Mouse (Mus musculus) kidney, adult 11 months (tissue): ENCODE data around the gene Man1a.
A peak's percentile ranks its signal among the peaks of the same experiment; 100 is the strongest.

ENCODE experiments used
- DNase-seq: peaks from one replicate; pipeline ENCODE4 v3.0.0; 2022

Man1a gene

GRCm38 (mm10) chr10:54076420-54076819 lies at the start of gene Man1a:
Man1a (minus strand) TSS chr10:54076609.
- no peak for DNase-seq

- no peak for DNase-seq
Observed at GRCm38 (mm10) chr10:54121816-54122215, 45.4 kb upstream of the Man1a start.

- peak; percentile 48 for DNase-seq
Observed at GRCm38 (mm10) chr10:54120375-54120774, 44.0 kb upstream of the Man1a start.

- no peak for DNase-seq
Observed at GRCm38 (mm10) chr10:54119303-54119702, 42.9 kb upstream of the Man1a start.

- DNase-seq: no peak
Observed at GRCm38 (mm10) chr10:54118223-54118912, 42.0 kb upstream of the Man1a start.

- DNase-seq: peak; percentile 4
Observed at GRCm38 (mm10) chr10:54117763-54118162, 41.4 kb upstream of the Man1a start.

- DNase-seq: no peak
Observed at GRCm38 (mm10) chr10:54103671-54104070, 27.3 kb upstream of the Man1a start.

GRCm38 (mm10) chr10:54092081-54092480 lies 15.7 kb upstream of the Man1a start:
- no peak for DNase-seq

GRCm38 (mm10) chr10:54089923-54090322 lies 13.5 kb upstream of the Man1a start:
- DNase-seq: no peak

GRCm38 (mm10) chr10:54087346-54087745 lies 10.9 kb upstream of the Man1a start:
- no peak for DNase-seq

GRCm38 (mm10) chr10:54085073-54085472 lies 8.7 kb upstream of the Man1a start:
- DNase-seq: no peak

GRCm38 (mm10) chr10:54077005-54077404 lies 596 bp upstream of the Man1a start:
- no peak for DNase-seq

- DNase-seq: peak; percentile 92
Observed at GRCm38 (mm10) chr10:54075441-54076010, 883 bp downstream of the Man1a start.

- no peak for DNase-seq
Observed at GRCm38 (mm10) chr10:54074609-54075421, 1.6 kb downstream of the Man1a start.

- DNase-seq: peak; percentile 39
Observed at GRCm38 (mm10) chr10:54074247-54074608, 2.2 kb downstream of the Man1a start.

GRCm38 (mm10) chr10:54073641-54074203 lies 2.7 kb downstream of the Man1a start:
- DNase-seq: peak; percentile 22

GRCm38 (mm10) chr10:54072336-54072735 lies 4.1 kb downstream of the Man1a start:
- DNase-seq: no peak

GRCm38 (mm10) chr10:54070496-54070895 lies 5.9 kb downstream of the Man1a start:
- no peak for DNase-seq

GRCm38 (mm10) chr10:54069412-54069811 lies 7.0 kb downstream of the Man1a start:
- DNase-seq: no peak

GRCm38 (mm10) chr10:54066683-54067082 lies 9.7 kb downstream of the Man1a start:
- no peak for DNase-seq

GRCm38 (mm10) chr10:54063551-54064260 lies 12.7 kb downstream of the Man1a start:
- DNase-seq: no peak

- DNase-seq: no peak
Observed at GRCm38 (mm10) chr10:54062835-54063234, 13.6 kb downstream of the Man1a start.

- DNase-seq: no peak
Observed at GRCm38 (mm10) chr10:54061159-54061558, 15.2 kb downstream of the Man1a start.
